Mouse (Mus musculus): ENCODE measurements around the gene Olfr954.

The Olfr954 gene

GRCm38 (mm10) chr9:39456401-39456800 lies at the start of gene Olfr954:
Gene Olfr954 (plus strand): TSS chr9:39456701.
- DNase-seq (ENCODE audit: low spot score in 2 of 2): no peak

GRCm38 (mm10) chr9:39427048-39427447 lies 29.5 kb upstream of the Olfr954 start, which contains the start of gene Olfr952:
Gene Olfr952 (minus strand): TSS chr9:39427148.
- DNase-seq (ENCODE audit: low spot score in 2 of 2): no peak

- DNase-seq (ENCODE audit: low spot score in 2 of 2): no peak
Measured at GRCm38 (mm10) chr9:39471844-39472243, 15.3 kb downstream of the Olfr954 start, which contains the start of gene Olfr955. Gene Olfr955 (minus strand): TSS chr9:39471944.

DNA sequence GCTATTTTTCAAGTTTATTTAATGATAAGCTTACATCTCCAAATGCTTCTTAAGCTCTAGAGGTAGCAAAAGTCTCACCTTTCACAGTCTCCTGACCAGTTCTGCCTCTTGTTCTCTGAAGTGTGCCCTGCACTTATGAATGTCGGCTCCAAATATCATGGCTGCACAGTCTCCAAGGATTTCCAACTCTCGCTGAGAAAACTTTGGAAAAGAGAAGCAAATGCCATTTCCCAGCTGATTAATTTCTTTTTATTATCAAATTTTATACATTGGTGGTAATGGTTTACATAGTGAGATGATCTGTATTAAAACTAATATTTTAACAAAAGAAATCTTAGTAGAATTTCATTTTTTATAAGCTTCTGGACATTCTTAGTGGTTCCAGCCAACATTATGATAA lies 37.4 kb downstream of the Olfr954 start, which contains the start of gene Olfr44:
Olfr44 (minus strand) TSS at position 101 of the 400 bp plus-strand sequence.
- DNase-seq (ENCODE audit: low spot score in 2 of 2): no peak

DNA sequence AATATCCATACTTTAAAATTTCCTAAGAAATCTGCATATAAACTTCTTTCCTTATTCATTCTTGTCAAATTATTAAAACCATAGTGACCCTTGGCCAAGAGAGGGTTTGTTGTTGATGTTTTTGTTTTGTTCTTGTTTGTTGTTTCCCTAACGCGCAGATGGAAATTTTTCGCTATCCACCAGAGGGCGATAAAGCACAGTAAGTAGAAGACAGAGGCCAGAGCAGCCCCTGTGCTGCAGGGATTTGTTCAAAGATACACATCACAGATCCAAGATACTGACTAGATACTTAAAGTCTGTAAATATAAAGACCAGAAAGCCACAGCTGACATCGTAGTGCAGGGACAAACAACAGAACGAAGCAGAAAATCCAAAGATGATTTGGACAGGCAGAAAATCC lies 52.5 kb downstream of the Olfr954 start:
- DNase-seq (ENCODE audit: low spot score in 2 of 2): no peak

- no peak for DNase-seq (ENCODE audit: low spot score in 2 of 2)
Measured at GRCm38 (mm10) chr9:39509412-39509811, 52.9 kb downstream of the Olfr954 start.

Data from urinary bladder, adult 18-20 months (tissue).